Mouse (Mus musculus) G1E-ER4 (cell line): ENCODE results near the gene 1700028J19Rik. TPM values are rescaled to one million over a fixed set of nuclear protein-coding genes. Genes with fewer than 3 reads are reported as not detected.

Source experiments
- GATA1 ChIP-seq: IDR thresholded peaks from one replicate; pipeline ENCODE4 v1.8.0; 2012; ENCODE audit warnings: low read length, inconsistent platforms
- polyA plus RNA-seq: library from polyadenylated mRNA; stranded (reverse); fragments of >175 nt; gene quantifications from 2 replicates; pipeline ENCODE4 v1.2.3, GENCODE M21; 2012

1700028J19Rik gene
- polyA plus RNA-seq, 1 experiment, result 0.13 TPM

DNA sequence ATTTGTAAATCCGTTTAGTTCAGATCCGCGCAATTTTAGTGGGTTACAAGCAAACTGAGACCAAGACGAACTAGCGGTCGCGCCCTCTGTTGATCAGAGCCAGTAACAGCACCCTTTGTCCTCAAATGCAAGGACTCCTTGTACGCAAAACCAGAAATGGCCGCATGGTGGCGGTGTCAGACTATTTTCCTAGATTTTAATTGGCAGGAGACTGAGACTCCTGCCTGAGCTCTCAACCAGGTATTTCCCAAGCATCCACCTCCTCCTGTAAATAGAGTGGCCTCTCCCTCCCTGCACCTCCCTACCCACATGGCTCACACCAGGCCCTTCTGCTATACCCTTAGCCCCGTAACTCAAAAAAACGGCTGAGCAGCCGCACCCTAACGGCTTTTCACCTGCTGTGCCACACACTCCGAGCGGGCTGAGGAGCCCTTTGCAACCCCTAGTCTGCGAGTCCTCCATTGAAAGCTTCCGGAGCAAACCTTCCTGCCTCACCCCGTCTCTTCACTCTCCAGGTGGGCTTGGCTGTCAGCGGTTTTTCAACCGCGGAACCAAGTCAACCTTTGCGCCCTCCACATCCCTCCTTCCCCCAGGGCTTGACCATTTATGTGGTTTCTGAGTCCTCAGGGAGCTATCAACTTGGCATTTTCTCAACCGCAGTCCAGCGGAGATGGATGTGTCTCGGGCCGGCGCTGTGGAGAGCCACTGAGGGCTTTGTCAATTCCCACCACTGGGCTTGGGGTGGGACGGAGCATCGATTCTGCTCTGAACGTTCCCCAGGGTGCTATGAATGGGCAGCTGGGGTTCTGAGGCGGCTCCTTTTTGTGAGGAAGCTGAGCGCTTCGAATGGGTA is 16.5 kb upstream of the 1700028J19Rik start:
- no peak for TF ChIP-seq GATA1

DNA sequence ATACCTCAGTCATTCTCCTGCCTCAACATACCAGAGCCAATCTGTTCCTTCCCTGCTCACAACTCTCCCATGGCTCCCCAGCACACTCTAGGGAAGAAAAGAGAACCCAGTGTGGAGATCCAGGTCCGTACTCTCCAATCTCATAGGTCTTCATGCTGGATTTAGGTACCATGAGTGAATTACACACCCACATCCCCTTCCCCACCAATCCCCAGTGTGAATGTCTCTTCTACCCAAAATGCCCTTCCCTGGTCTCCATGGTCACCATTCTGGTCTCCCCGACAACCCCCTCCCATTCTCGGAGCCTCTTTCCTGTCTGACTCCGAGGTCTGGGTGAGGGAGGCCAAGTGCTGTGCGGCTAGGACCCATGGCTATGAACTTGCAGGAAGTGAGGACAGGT is 14.7 kb upstream of the 1700028J19Rik start, which contains the start of gene Gm15517:
Gene Gm15517 (plus strand): TSS at position 301 of the 400 bp plus-strand sequence.
- TF ChIP-seq GATA1, result no peak

DNA sequence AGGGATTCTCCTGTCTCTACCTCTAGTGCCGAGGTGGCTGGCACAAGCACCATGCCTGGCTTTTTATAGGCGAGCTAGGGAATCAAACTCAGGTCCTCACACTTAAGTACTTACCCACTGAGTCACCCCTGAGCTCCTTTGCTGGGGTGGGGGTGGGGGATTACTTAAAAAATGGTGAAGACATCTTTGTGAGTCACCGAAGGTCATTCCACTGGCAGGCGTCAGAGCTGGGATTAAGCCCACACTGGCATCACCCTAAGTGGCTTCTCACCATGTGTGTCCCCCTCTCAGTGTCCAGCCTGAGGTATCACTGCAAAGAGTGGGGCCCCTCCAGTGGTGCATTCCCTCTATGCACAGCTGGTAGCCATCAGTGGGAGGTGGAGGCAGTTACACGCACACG is 13.9 kb upstream of the 1700028J19Rik start:
- TF ChIP-seq GATA1, result no peak

GRCm38 (mm10) chr7:44257278-44257677 is 10.8 kb upstream of the 1700028J19Rik start, which contains the start of gene Acp4:
TSS of gene Acp4 (minus strand) at chr7:44257378.
- TF ChIP-seq GATA1, result no peak

DNA sequence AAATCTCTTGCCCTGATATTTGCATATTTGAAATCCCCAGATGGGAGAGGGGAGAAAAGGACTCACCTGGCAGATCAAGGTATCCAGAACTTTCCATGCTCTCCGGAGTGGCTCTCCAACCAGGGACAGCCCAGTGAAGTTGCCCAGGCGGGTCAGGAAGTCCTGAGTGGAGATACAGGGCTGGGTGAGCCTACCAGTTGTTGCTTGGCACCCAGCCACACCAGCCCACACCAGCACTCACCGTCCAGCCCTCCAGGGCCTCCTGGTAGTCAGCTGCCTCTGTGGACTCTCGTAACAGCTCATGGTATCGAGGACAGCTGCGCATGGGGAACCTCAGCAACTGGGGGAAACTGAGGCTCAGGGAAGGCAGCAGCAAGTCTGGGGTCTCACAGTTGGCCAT is 8.4 kb upstream of the 1700028J19Rik start:
- no peak for TF ChIP-seq GATA1

DNA sequence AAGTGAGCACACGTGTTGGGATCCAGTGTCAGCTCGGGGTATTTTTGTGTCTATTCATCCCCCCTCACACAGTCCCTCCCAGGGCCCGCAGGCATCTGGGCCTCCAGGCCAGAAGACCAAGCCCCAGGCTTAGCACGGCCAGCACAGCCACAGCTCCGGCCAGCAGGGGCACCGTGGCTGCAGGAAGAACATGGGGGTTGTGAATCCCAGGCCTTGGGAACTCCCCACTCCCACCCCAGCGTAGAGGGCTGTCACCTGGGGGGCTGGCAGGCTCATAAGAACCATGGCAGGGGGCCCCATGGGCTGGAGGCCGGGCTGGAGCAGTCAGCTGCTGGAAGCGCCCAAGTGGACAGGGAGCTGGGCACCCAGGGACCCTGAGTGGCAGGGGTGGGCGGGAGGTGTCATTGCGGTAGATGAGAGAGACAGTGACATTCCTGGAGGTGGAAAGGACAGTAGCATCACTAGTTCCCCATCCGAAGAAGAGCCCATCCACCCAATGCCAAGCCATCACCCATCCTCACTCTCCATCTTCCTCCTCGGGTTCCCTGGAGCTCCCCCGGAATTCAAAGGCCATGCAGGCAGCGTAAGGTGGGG is 6.6 kb upstream of the 1700028J19Rik start:
- no peak for TF ChIP-seq GATA1

DNA sequence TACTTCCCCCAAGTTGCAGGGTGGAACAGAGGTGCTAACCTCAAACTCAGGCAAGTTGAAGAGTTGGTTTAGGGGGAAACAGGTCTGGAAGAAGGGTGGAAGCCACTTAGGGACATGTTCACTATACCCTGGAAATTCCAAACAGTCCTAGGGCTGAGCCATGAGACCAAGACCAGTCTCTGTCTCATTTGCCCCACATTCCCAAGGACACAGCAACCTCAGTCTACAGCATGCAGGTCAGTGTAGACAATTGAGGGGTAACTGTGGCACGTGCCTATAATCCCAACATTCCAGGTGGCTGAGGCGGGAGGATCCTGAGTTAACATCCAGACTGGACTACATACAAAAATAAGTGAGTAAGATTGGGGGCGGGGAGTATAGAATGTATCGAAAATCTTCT is 2.8 kb upstream of the 1700028J19Rik start:
- TF ChIP-seq GATA1, result no peak

DNA sequence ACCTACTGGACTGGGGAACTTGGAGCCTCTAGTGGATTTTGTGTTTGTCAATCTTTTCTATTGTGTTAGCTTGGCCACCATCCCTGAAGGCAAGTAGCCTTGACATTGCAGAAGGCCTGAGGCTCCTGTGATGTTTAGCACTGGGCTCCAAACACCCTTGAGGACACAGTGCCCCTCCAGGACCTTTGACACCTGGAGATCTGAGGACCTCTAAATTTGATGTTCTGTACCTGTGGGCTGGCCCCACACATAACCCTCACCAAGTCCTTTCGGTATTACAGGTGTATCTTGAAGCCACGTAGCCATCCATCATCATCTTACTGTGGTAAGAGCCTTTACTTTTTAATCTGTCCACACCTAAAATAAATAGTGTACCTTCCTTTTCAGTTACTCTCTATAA is 1.5 kb upstream of the 1700028J19Rik start:
- TF ChIP-seq GATA1, result no peak

DNA sequence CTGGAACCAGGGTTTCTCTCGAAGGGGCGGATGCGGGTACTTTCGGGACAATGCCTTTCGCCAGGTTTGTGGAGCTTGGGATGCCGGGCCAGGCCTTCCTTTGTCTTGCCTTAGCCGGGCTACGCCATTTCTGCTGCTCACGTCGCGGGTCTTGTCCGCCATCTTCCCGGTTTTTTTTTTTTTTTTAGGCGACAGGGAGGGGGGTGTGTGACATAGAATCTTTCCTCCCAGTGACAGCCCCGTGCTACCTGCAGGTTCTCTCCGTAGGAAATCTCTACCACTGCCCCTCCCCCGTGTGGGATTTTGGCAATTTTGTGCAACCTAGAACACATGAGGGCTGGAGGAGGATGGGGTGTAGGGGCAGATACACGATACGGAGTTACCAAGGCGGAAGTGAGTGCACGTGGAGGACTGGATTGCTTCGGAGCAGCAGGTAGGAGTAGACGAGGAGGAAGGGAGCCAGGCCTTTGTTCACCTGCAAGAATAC is 532 bp upstream of the 1700028J19Rik start:
- TF ChIP-seq GATA1, result no peak

DNA sequence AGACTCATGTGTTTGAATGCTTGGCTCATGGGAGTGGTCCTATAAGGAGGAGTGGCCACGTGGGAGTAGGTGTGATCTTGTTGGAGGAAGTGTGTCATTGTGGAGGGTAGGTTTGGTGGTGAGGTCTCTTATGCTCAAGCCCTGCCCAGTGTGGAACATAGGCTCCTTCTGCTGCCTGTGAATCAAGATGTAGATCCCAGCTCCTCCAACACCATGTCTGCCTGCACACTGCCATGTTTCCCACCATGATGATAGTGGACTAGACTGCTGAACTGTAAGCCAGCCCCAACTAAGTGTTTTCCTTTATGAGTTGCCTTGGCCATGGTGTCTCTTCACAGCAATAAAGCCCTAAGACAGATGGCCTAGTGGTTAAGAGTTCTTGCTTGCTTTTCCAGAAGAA is 2.4 kb downstream of the 1700028J19Rik start:
- no peak for TF ChIP-seq GATA1

DNA sequence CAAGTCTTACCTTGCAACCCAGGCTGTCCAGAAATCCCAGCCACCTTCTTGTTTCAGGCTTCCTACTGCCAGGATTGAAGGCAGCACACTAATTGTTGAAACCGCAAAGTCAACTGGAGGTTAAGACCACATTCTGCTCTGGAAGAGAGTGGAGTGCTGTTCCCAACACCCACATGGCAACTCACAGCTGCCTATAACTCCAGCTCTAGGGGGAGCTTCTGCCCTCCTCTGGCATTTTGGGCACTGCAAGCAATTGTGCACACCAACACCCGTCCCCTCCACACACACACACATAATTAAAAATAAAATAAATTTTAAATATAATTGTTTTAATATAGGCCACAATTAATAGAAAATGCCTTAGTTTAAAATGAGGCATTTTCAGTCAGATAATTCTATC is 5.3 kb downstream of the 1700028J19Rik start:
- TF ChIP-seq GATA1, result no peak

- no peak for TF ChIP-seq GATA1
Measured at GRCm38 (mm10) chr7:44240712-44241111, 5.8 kb downstream of the 1700028J19Rik start.

DNA sequence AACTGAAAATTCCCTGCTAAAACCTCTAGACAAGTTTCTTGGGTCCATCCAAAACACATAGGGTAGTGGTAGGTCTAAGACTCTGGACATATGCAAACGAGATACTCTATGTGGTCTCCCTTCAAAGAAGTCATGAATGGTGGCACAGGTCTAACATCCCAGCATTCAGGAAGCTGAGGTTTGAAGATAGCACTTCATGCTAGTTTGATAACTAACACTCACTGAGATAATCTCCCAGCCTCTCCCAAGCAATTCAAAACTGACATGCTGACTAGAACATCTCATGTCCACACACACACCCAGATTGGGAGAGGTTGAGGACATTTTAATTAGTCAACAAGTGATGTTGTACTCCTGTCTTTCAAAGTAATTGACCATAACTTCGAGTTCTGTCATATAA is 6.6 kb downstream of the 1700028J19Rik start:
- TF ChIP-seq GATA1, result peak; percentile 64

GRCm38 (mm10) chr7:44235909-44236308 is 10.6 kb downstream of the 1700028J19Rik start, which contains the start of gene Gm36864:
TSS of gene Gm36864 (plus strand) at chr7:44236177.
- TF ChIP-seq GATA1, result no peak

- TF ChIP-seq GATA1, result no peak
Measured at GRCm38 (mm10) chr7:44225076-44225475, 21.4 kb downstream of the 1700028J19Rik start, which contains the start of gene Klk1. TSS of gene Klk1 (plus strand) at chr7:44225360.

DNA sequence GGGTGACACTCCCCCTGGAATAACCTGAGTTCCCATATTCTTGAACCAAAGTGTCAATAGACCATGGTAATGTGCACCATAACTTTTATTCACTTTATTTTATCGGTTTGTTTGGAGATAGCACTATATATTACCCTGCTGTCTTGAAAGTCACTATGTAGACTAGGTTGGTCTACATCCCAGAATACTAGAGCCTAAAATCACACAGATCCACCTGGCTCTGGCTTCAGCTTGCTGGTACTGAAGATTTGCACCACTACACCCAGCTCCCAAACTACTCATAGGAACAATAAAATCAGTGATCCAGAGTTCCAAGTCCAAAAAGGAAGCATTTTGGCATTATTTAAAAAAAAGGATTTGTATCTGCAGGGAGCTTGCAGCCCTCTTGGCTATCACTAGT is 30.9 kb downstream of the 1700028J19Rik start, which contains the start of gene Klk1b5:
Gene Klk1b5 (plus strand): TSS at position 301 of the 400 bp plus-strand sequence.
- no peak for TF ChIP-seq GATA1
